Mouse (Mus musculus) lung, embryonic 16.5 days (tissue): Measurements from ENCODE around the gene Ppp1r15a. TPM values are rescaled to one million over a fixed set of nuclear protein-coding genes. Genes with fewer than 3 reads are reported as not detected.
"Not testable (repeated sequence)": the region's sequence is repeated elsewhere in the genome, so short reads cannot be mapped to it uniquely, and the experiment has no call there.

Experiments used
- ATAC-seq: fragments of 200-750 bp; cut with Nextera tagmentation; 2 replicates; pipeline ENCODE4 v1.8.0; 2017; ENCODE audit warnings: low read depth, mild to moderate bottlenecking, moderate library complexity
- H3K27ac ChIP-seq: fragments of 300-500 bp; sonication (generic); 2 replicates; pipeline ENCODE4 v1.5.1; 2014; ENCODE audit warnings: mild to moderate bottlenecking, control low read depth, low read length
- H3K27me3 ChIP-seq: fragments of 300-500 bp; sonication (generic); 2 replicates; pipeline ENCODE4 v1.6.1; 2014; ENCODE audit warnings: low read depth, low read length, mixed read lengths; ENCODE audit not compliant: control insufficient read depth, insufficient read depth
- H3K36me3 ChIP-seq: fragments of 300-500 bp; sonication (generic); 2 replicates; pipeline ENCODE4 v1.6.1; 2014; ENCODE audit warnings: low read length; ENCODE audit not compliant: control insufficient read depth, insufficient read depth
- H3K4me1 ChIP-seq: fragments of 300-500 bp; sonication (generic); replicated peaks from 2 replicates; pipeline ENCODE4 v1.6.1; 2014; ENCODE audit warnings: low read length, mixed read lengths; ENCODE audit not compliant: control insufficient read depth, insufficient read depth
- H3K4me2 ChIP-seq: fragments of 300-500 bp; sonication (generic); 2 replicates; pipeline ENCODE4 v1.6.1; 2014; ENCODE audit warnings: low read depth, low read length, control low read depth
- H3K4me3 ChIP-seq: fragments of 300-500 bp; sonication (generic); 2 replicates; pipeline ENCODE4 v1.5.1; 2014; ENCODE audit warnings: mild to moderate bottlenecking, low read length, control low read depth
- H3K9ac ChIP-seq: fragments of 300-500 bp; sonication (generic); 2 replicates; pipeline ENCODE4 v1.6.1; 2014; ENCODE audit warnings: low read length, control low read depth
- H3K9me3 ChIP-seq: fragments of 300-500 bp; sonication (generic); 2 replicates; pipeline ENCODE4 v1.6.1; 2016; ENCODE audit warnings: low read length; ENCODE audit not compliant: control insufficient read depth
- WGBS: fragments of 180-500 bp; shearing (Covaris S2); extraction: QIAGEN DNeasy Blood & Tissue Kit; methylation state at CpG from one replicate; pipeline ENCODE4 v1.1.7; 2014; 5-methylcytosine and 5-hydroxymethylcytosine counted together
- polyA plus RNA-seq: library from polyadenylated mRNA; unstranded; fragments of >200 nt; fragmentation: Nextera tagmentation; extraction: Ambion mirVana; gene quantifications from 2 replicates; pipeline ENCODE4 v1.2.1, GENCODE M21; 2015

Ppp1r15a gene
- polyA plus RNA-seq, 1 experiment from 2014 or later = 22.4 TPM

- Histone ChIP-seq H3K36me3 (no peaks in the 10 kb centered on the region), H3K9ac (no peak within 1 kb of the TSS), H3K4me1 (no peaks in the 10 kb centered on the region), H3K27ac (no peak within 1 kb of the TSS), H3K9me3 (no peaks in the 10 kb centered on the region), H3K27me3 (no peaks in the 10 kb centered on the region), H3K4me2 (no peak within 1 kb of the TSS), H3K4me3 (no peak within 1 kb of the TSS)
- peak; percentile 71 for ATAC-seq
- 53% methylated on average over 15 of the region's 15 CpGs for WGBS
Observed at GRCm38 (mm10) chr7:45481374-45481927, 44.6 kb downstream of the Ppp1r15a start, which contains the start of gene Tulp2. Gene Tulp2, plus strand, starts transcription at chr7:45481877.

- 62% methylated on average over 3 of the region's 4 CpGs for WGBS
Observed at GRCm38 (mm10) chr7:45480310-45480709, 45.8 kb downstream of the Ppp1r15a start.

GRCm38 (mm10) chr7:45478774-45479173 lies 47.3 kb downstream of the Ppp1r15a start:
- 91% methylated on average over 7 of the region's 7 CpGs for WGBS
- H3K4me3 ChIP-seq = no peak overlapping the region
- no peak for ATAC-seq

More at GRCm38 (mm10) chr7:45480310-45480709, 45.8 kb downstream of the Ppp1r15a start:
- not testable (repeated sequence) for ATAC-seq, H3K4me3 ChIP-seq, H3K4me2 ChIP-seq, H3K27ac ChIP-seq, H3K9me3 ChIP-seq, H3K9ac ChIP-seq, H3K27me3 ChIP-seq, H3K36me3 ChIP-seq, H3K4me1 ChIP-seq

DNA sequence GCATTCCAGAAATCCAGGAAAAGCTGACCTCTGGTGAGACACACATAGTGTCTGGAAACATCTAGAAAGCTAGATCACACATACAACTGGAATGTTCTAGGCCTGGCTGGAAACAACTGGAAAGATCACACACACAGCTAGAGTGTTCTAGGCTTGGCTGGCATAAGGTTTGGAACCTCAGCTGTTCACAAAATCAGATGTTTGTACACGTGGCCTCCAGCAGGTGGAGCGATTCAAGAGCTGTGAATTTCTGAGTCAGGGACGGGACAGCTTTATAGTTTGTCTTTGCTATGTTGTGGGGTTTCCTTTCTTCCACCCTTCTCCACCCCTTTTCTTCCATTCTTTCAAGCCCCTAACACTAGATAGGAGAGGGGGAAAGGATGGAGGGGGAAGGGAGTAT lies 49.1 kb downstream of the Ppp1r15a start:
- Histone ChIP-seq H3K4me2 (no peak overlapping the region), H3K9ac (no peak overlapping the region), H3K4me1 (peaks cover 3% of the 10 kb centered on the region; the same call in 1 of the 2 replicates), H3K27me3 (no peaks in the 10 kb centered on the region), H3K4me3 (no peak overlapping the region), H3K36me3 (no peaks in the 10 kb centered on the region), H3K9me3 (no peaks in the 10 kb centered on the region), H3K27ac (no peak overlapping the region)
- ATAC-seq = no peak
- WGBS = 8% methylated on average over 3 of the region's 3 CpGs

More at GRCm38 (mm10) chr7:45478774-45479173, 47.3 kb downstream of the Ppp1r15a start:
- Histone ChIP-seq H3K27ac (no peak overlapping the region), H3K9me3 (no peaks in the 10 kb centered on the region), H3K36me3 (no peaks in the 10 kb centered on the region), H3K9ac (no peak overlapping the region), H3K4me2 (no peak overlapping the region), H3K27me3 (no peaks in the 10 kb centered on the region), H3K4me1 (peaks cover 3% of the 10 kb centered on the region; the same call in 1 of the 2 replicates)

DNA sequence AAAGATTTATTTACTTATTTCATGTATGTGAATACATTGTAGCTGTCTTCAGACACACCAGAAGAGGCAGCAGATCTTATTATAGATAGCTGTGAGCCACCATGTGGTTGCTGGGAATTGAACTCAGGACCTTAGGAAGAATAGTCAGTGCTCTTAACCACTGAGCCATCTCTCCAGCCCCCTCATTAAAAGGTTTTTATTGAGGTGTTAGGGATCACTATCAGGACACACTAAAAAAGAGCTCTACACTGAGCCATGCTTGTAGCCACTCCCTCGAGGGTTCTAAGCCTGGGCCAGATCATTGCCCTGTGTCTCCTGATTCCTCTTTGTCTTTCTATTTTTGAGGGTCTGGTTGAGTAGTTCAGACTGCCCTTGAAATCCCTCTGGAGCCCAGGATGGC lies 49.6 kb downstream of the Ppp1r15a start:
- Histone ChIP-seq H3K4me2 (no peak overlapping the region), H3K4me3 (no peak overlapping the region), H3K27me3 (no peaks in the 10 kb centered on the region), H3K9me3 (no peaks in the 10 kb centered on the region), H3K27ac (no peak overlapping the region), H3K9ac (no peak overlapping the region), H3K4me1 (peaks cover 3% of the 10 kb centered on the region; the same call in 1 of the 2 replicates), H3K36me3 (no peaks in the 10 kb centered on the region)
- WGBS = 33% methylated on average over 1 of the region's 1 CpGs
- ATAC-seq = no peak

- Histone ChIP-seq H3K4me1 (peaks cover 3% of the 10 kb centered on the region; the same call in 1 of the 2 replicates), H3K4me2 (peak overlapping the region; percentile 47), H3K4me3 (peak overlapping the region; percentile 34), H3K27me3 (no peaks in the 10 kb centered on the region), H3K9ac (peak overlapping the region; percentile 57), H3K9me3 (no peaks in the 10 kb centered on the region), H3K27ac (no peak overlapping the region), H3K36me3 (no peaks in the 10 kb centered on the region)
- 46% methylated on average over 16 of the region's 16 CpGs for WGBS
- ATAC-seq = peak; percentile 35
Observed at GRCm38 (mm10) chr7:45475291-45475969, 50.6 kb downstream of the Ppp1r15a start.

Other genes starting within 250 kb of the Ppp1r15a start
- gene Slc6a21, start 248.8 kb downstream of the Ppp1r15a start, polyA plus RNA-seq = not detected in 2 replicates
- 19.6 and 25.0 TPM in 2 replicates for gene Trpm4, start 192.5 kb downstream of the Ppp1r15a start, polyA plus RNA-seq
- 1.8 and 2.0 TPM in 2 replicates for gene Hrc, start 191.0 kb downstream of the Ppp1r15a start, polyA plus RNA-seq
- 2.2 and 2.5 TPM in 2 replicates for gene Ppfia3, start 159.2 kb downstream of the Ppp1r15a start, polyA plus RNA-seq
- 0.53 TPM in 2 replicates for gene Lin7b, start 155.7 kb downstream of the Ppp1r15a start, polyA plus RNA-seq
- 181 and 191 TPM in 2 replicates for gene Snrnp70, start 130.5 kb downstream of the Ppp1r15a start, polyA plus RNA-seq
- not detected in 2 replicates for gene Kcna7, start 120.6 kb downstream of the Ppp1r15a start, polyA plus RNA-seq
- 3.2 and 3.5 TPM in 2 replicates for gene Ntf5, start 112.6 kb downstream of the Ppp1r15a start, polyA plus RNA-seq
- gene Lhb, start 105.4 kb downstream of the Ppp1r15a start, polyA plus RNA-seq = 2.3 and 3.3 TPM in 2 replicates
- 53.8 and 54.1 TPM in 2 replicates for gene Gys1, start 91.4 kb downstream of the Ppp1r15a start, polyA plus RNA-seq
- gene Ruvbl2, start 88.2 kb downstream of the Ppp1r15a start, polyA plus RNA-seq = 159 and 160 TPM in 2 replicates
- gene Ftl1, start 66.4 kb downstream of the Ppp1r15a start, polyA plus RNA-seq = 4,912 and 5,024 TPM in 2 replicates
- 135 and 136 TPM in 2 replicates for gene Bax, start 59.4 kb downstream of the Ppp1r15a start, polyA plus RNA-seq
- 0.39 and 0.57 TPM in 2 replicates for gene Tulp2, start 44.4 kb downstream of the Ppp1r15a start, polyA plus RNA-seq
- gene Gm45808, start 39.5 kb downstream of the Ppp1r15a start, polyA plus RNA-seq = not detected in 2 replicates
- gene Dhdh, start 37.5 kb downstream of the Ppp1r15a start, polyA plus RNA-seq = 3.6 and 3.7 TPM in 2 replicates
- gene Nucb1, start 15.9 kb downstream of the Ppp1r15a start, polyA plus RNA-seq = 254 and 266 TPM in 2 replicates
- gene Plekha4, start 62 bp upstream of the Ppp1r15a start, polyA plus RNA-seq = 2.3 and 3.4 TPM in 2 replicates
- 0.72 and 0.84 TPM in 2 replicates for gene Hsd17b14, start 28.6 kb upstream of the Ppp1r15a start, polyA plus RNA-seq
- 59.5 and 60.0 TPM in 2 replicates for gene Bcat2, start 43.9 kb upstream of the Ppp1r15a start, polyA plus RNA-seq
- gene Fgf21, start 89.2 kb upstream of the Ppp1r15a start, polyA plus RNA-seq = 0.16 and 0.91 TPM in 2 replicates
- 0.26 and 0.70 TPM in 2 replicates for gene Fut1, start 91.0 kb upstream of the Ppp1r15a start, polyA plus RNA-seq
- gene Izumo1, start 95.5 kb upstream of the Ppp1r15a start, polyA plus RNA-seq = 0.16 and 0.21 TPM in 2 replicates
- gene Rasip1, start 101.2 kb upstream of the Ppp1r15a start, polyA plus RNA-seq = 16.1 and 16.4 TPM in 2 replicates
- gene Mamstr, start 113.7 kb upstream of the Ppp1r15a start, polyA plus RNA-seq = 10.6 and 11.5 TPM in 2 replicates
- gene Fut2, start 140.1 kb upstream of the Ppp1r15a start, polyA plus RNA-seq = 0.60 and 0.70 TPM in 2 replicates
- 0.95 and 1.8 TPM in 2 replicates for gene Ntn5, start 157.8 kb upstream of the Ppp1r15a start, polyA plus RNA-seq
- gene Sec1, start 168.1 kb upstream of the Ppp1r15a start, polyA plus RNA-seq = 0.74 and 0.84 TPM in 2 replicates
- 2.3 and 3.3 TPM in 2 replicates for gene Car11, start 173.6 kb upstream of the Ppp1r15a start, polyA plus RNA-seq
- 1.5 and 1.7 TPM in 2 replicates for gene Dbp, start 178.8 kb upstream of the Ppp1r15a start, polyA plus RNA-seq
- gene Rpl18, start 189.2 kb upstream of the Ppp1r15a start, polyA plus RNA-seq = 984 and 1,005 TPM in 2 replicates
- 28.9 TPM in 2 replicates for gene Sphk2, start 191.7 kb upstream of the Ppp1r15a start, polyA plus RNA-seq
- 2.0 and 2.1 TPM in 2 replicates for gene Fam83e, start 194.9 kb upstream of the Ppp1r15a start, polyA plus RNA-seq
- not detected in 2 replicates for gene Spaca4, start 199.5 kb upstream of the Ppp1r15a start, polyA plus RNA-seq